Mouse (Mus musculus): ENCODE data around the gene Emg1.
A peak's percentile ranks its signal among the peaks of the same experiment; 100 is the strongest.

GRCm38 (mm10) chr6:124685606-124686386 lies 26.2 kb downstream of the Emg1 start:
- TF ChIP-seq CTCF (IDR thresholded peaks at IDR 0.05; ENCODE audit: low read depth, low read length) (no peak), GATA2 (IDR thresholded peaks at IDR 0.05; ENCODE audit: borderline replicate concordance, low read depth, low read length) (no peak), GATA1 (IDR thresholded peaks at IDR 0.05; ENCODE audit: borderline replicate concordance, low read length) (no peak), TAL1 (conservative IDR thresholded peaks at IDR 0.05; ENCODE audit: low read depth, low read length) (peak; percentile 49; the same call in 1 of the 2 replicates)
